Mouse (Mus musculus): ENCODE results near the gene Elf4. TPM values are rescaled to one million over a fixed set of nuclear protein-coding genes. Genes with fewer than 3 reads are reported as not detected.

Gene Elf4
- polyA plus RNA-seq (2012; rRNA removed) = 28.8 and 31.5 TPM in 2 replicates

GRCm38 (mm10) chrX:48462754-48463507 lies at the start of gene Elf4:
Gene Elf4, minus strand, starts transcription at chrX:48463132.

Other genes starting within 250 kb of the Elf4 start
- 1.1 and 1.2 TPM in 2 replicates for gene Utp14a, start 206.3 kb downstream of the Elf4 start, polyA plus RNA-seq (2012; rRNA removed)
- gene Bcorl1, start 121.8 kb downstream of the Elf4 start, polyA plus RNA-seq (2012; rRNA removed) = 4.8 and 5.0 TPM in 2 replicates
- gene Aifm1, start 50.4 kb upstream of the Elf4 start, polyA plus RNA-seq (2012; rRNA removed) = 8.5 and 9.2 TPM in 2 replicates
- 0.83 and 1.4 TPM in 2 replicates for gene Rab33a, start 56.2 kb upstream of the Elf4 start, polyA plus RNA-seq (2012; rRNA removed)
- 0.55 and 0.76 TPM in 2 replicates for gene Zfp280c, start 131.4 kb upstream of the Elf4 start, polyA plus RNA-seq (2012; rRNA removed)
- gene Slc25a14, start 160.3 kb upstream of the Elf4 start, polyA plus RNA-seq (2012; rRNA removed) = 2.0 and 2.3 TPM in 2 replicates
- gene Gpr119, start 211.3 kb upstream of the Elf4 start, polyA plus RNA-seq (2012; rRNA removed) = 0.52 and 0.88 TPM in 2 replicates
- 0.48 and 0.72 TPM in 2 replicates for gene Rbmx2, start 231.9 kb upstream of the Elf4 start, polyA plus RNA-seq (2012; rRNA removed)

All from colon, adult 2 months (tissue).